Mouse (Mus musculus) forebrain, embryonic 14.5 days (tissue): Measurements from ENCODE around the gene Muc5ac. TPM values are rescaled to one million over a fixed set of nuclear protein-coding genes. Genes with fewer than 3 reads are reported as not detected.
"Not testable (repeated sequence)": the region's sequence is repeated elsewhere in the genome, so short reads cannot be mapped to it uniquely, and the experiment has no call there.

Source experiments
- ATAC-seq: fragments of 200-750 bp; cut with Nextera tagmentation; 2 replicates; pipeline ENCODE4 v1.8.0; 2017; ENCODE audit warnings: mild to moderate bottlenecking, moderate library complexity
- DNase-seq: peaks from one replicate; pipeline ENCODE4 v3.0.0-alpha.2; 2015; ENCODE audit warnings: low spot score
- H3K27ac ChIP-seq: fragments of 300-500 bp; sonication (generic); 2 replicates; pipeline ENCODE4 v1.5.1; 2014; ENCODE audit warnings: low read depth, mild to moderate bottlenecking, control low read depth, low read length, moderate library complexity
- H3K27me3 ChIP-seq: fragments of 300-500 bp; sonication (generic); replicated peaks from 2 replicates; pipeline ENCODE4 v1.6.1; 2014; ENCODE audit warnings: low read length, control low read depth, mixed read lengths; ENCODE audit not compliant: control insufficient read depth, insufficient read depth
- H3K36me3 ChIP-seq: fragments of 300-500 bp; sonication (generic); 2 replicates; pipeline ENCODE4 v1.6.1; 2014; ENCODE audit warnings: low read length, control low read depth; ENCODE audit not compliant: control insufficient read depth, insufficient read depth
- H3K4me1 ChIP-seq: fragments of 300-500 bp; sonication (generic); 2 replicates; pipeline ENCODE4 v1.6.1; 2014; ENCODE audit warnings: antibody characterized with exemption, low read length, control low read depth; ENCODE audit not compliant: control insufficient read depth, insufficient read depth
- H3K4me2 ChIP-seq: fragments of 300-500 bp; sonication (generic); 2 replicates; pipeline ENCODE4 v1.6.1; 2014; ENCODE audit warnings: mild to moderate bottlenecking, control low read depth, low read length
- H3K4me3 ChIP-seq: fragments of 300-500 bp; sonication (generic); 2 replicates; pipeline ENCODE4 v1.5.1; 2014; ENCODE audit warnings: low read depth, low read length, control low read depth
- H3K9ac ChIP-seq: fragments of 300-500 bp; sonication (generic); 2 replicates; pipeline ENCODE4 v1.6.1; 2014; ENCODE audit warnings: mild to moderate bottlenecking, low read length, control low read depth, moderate library complexity
- H3K9me3 ChIP-seq: fragments of 300-500 bp; sonication (generic); replicated peaks from 2 replicates; pipeline ENCODE4 v1.6.1; 2016; ENCODE audit warnings: low read length, control low read depth, mixed read lengths; ENCODE audit not compliant: control insufficient read depth
- WGBS: fragments of 180-500 bp; shearing (Covaris S2); extraction: QIAGEN DNeasy Blood & Tissue Kit; methylation state at CpG from one replicate; pipeline ENCODE4 v1.1.7; 2014; 5-methylcytosine and 5-hydroxymethylcytosine counted together
- polyA plus RNA-seq: library from polyadenylated mRNA; unstranded; fragments of >200 nt; fragmentation: Nextera tagmentation; extraction: Ambion mirVana; gene quantifications from 2 replicates; pipeline ENCODE4 v1.2.1, GENCODE M21; 2014

The Muc5ac gene
- polyA plus RNA-seq, 1 experiment from 2014 or later, result not detected

DNA sequence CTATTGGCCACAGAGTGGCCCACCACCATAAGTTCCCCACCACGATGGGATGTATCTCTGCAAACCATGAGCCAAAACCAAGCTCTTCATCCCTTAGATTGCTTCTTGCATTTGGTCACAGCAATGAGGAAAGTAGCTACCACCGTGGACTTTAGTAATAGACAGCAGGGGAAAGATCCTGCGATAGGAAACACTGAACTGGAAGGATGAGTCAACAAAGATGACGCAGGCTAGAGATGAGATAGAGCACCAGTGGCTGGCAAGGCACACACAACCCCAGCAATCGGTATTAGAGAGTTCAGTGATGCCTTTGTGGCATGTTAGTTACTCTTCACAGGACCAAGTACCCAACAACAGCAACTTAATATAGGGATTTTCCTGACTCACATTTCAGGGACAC lies 12.6 kb upstream of the Muc5ac start:
- ATAC-seq (no peak), DNase-seq (no peak)
- Histone ChIP-seq H3K4me3 (no peak overlapping the region), H3K9me3 (no peaks in the 10 kb centered on the region), H3K4me2 (no peak overlapping the region), H3K4me1 (peaks cover 3% of the 10 kb centered on the region; the same call in 1 of the 2 replicates), H3K36me3 (no peaks in the 10 kb centered on the region), H3K9ac (no peak overlapping the region), H3K27ac (no peak overlapping the region), H3K27me3 (no peaks in the 10 kb centered on the region)
- 92% methylated on average over 5 of the region's 5 CpGs for WGBS

DNA sequence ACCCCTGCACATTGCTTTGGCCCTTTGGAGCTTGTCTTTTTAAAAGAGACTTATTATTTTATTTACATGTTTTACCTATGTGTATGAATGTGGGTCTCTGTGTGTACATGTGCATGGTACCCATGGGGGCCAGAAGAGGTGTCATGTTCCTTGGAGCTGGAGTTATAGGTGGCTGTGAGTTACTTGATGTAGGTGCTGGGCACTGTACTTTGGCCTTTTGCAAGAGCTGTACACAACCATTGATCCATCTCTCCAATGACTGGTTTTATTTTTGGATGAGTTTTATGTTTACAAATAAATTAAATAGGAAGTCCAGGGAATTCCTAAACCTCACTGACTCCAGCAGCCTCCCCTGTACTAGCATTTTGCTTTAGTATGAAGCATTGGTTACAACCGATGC lies 5.5 kb downstream of the Muc5ac start:
- Histone ChIP-seq H3K4me2 (no peak overlapping the region), H3K27me3 (no peaks in the 10 kb centered on the region), H3K4me3 (no peak overlapping the region), H3K36me3 (no peaks in the 10 kb centered on the region), H3K4me1 (no peaks in the 10 kb centered on the region), H3K9ac (no peak overlapping the region), H3K9me3 (no peaks in the 10 kb centered on the region), H3K27ac (no peak overlapping the region)
- no peak for DNase-seq
- no peak for ATAC-seq
- WGBS, result 94% methylated on average over 1 of the region's 1 CpGs

GRCm38 (mm10) chr7:141803206-141803605 lies 14.4 kb downstream of the Muc5ac start:
- WGBS, result 84% methylated on average over 7 of the region's 7 CpGs
- no peaks in the 10 kb centered on the region for H3K27me3 ChIP-seq

DNA sequence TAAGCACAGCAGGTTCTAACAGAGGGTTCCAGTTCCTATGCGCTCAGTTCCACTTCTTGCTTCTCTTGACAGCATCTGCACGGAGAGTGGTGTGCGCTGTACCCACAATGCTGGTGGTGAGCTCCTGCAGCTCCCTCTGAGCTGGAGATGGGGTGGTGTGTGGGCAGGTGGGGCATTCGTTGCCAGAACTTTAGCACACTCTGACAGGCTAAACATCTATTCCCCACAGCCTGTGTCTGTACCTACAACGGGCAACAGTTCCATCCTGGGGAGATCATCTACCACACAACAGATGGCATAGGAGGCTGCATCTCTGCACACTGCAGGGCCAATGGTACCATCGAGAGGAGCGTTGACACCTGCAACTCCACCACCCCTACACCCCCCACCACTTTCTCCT lies 16.6 kb downstream of the Muc5ac start:
- no peak for DNase-seq
- WGBS, result 87% methylated on average over 7 of the region's 7 CpGs
- Histone ChIP-seq H3K36me3 (no peaks in the 10 kb centered on the region), H3K27me3 (no peaks in the 10 kb centered on the region), H3K27ac (no peak overlapping the region), H3K4me1 (no peaks in the 10 kb centered on the region), H3K9me3 (no peaks in the 10 kb centered on the region), H3K4me2 (no peak overlapping the region), H3K9ac (no peak overlapping the region), H3K4me3 (no peak overlapping the region)
- ATAC-seq, result no peak

More at GRCm38 (mm10) chr7:141803206-141803605, 14.4 kb downstream of the Muc5ac start:
- Histone ChIP-seq H3K27ac (no peak overlapping the region), H3K4me1 (no peaks in the 10 kb centered on the region), H3K4me3 (no peak overlapping the region), H3K36me3 (no peaks in the 10 kb centered on the region), H3K9me3 (no peaks in the 10 kb centered on the region), H3K9ac (no peak overlapping the region), H3K4me2 (no peak overlapping the region)
- ATAC-seq (no peak), DNase-seq (no peak)

- not testable (repeated sequence) for ATAC-seq, H3K9ac ChIP-seq, DNase-seq, H3K4me2 ChIP-seq, H3K27ac ChIP-seq, H3K36me3 ChIP-seq, H3K9me3 ChIP-seq, H3K27me3 ChIP-seq, H3K4me3 ChIP-seq, H3K4me1 ChIP-seq
- WGBS, result no CpG with 5 or more reads among the region's 4 CpGs
Observed at GRCm38 (mm10) chr7:141807823-141808222, 19.1 kb downstream of the Muc5ac start.

DNA sequence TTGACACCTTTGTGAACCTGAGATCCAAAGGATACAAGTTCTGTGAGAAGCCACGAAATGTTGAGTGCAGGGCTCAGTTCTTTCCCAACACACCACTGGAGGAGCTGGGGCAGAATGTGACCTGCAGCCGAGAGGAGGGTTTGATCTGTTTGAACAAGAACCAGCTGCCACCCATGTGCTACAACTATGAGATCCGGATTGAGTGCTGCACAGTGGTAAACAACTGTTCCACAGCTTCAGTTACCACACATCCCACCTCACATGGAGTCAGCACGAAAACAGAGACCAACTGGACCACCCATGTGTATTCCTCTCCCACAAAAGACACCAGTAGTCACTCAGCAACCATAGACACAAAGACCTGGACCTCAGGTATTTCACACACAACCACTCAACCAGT lies 21.2 kb downstream of the Muc5ac start:
- not testable (repeated sequence) for H3K4me1 ChIP-seq, H3K9me3 ChIP-seq, H3K27ac ChIP-seq, DNase-seq, H3K27me3 ChIP-seq, H3K4me3 ChIP-seq, ATAC-seq, H3K4me2 ChIP-seq, H3K9ac ChIP-seq, H3K36me3 ChIP-seq
- WGBS, result no CpG with 5 or more reads among the region's 4 CpGs

- H3K27me3 ChIP-seq, result no peaks in the 10 kb centered on the region
- H3K9me3 ChIP-seq, result no peaks in the 10 kb centered on the region
- no peak overlapping the region for H3K9ac ChIP-seq
- no peak overlapping the region for H3K4me3 ChIP-seq
- H3K27ac ChIP-seq, result no peak overlapping the region
- H3K36me3 ChIP-seq, result no peaks in the 10 kb centered on the region
- H3K4me2 ChIP-seq, result no peak overlapping the region
- WGBS, result 80% methylated on average over 4 of the region's 4 CpGs
- H3K4me1 ChIP-seq, result peaks cover 5% of the 10 kb centered on the region
- ATAC-seq, result no peak
- no peak for DNase-seq
Observed at GRCm38 (mm10) chr7:141813321-141813720, 24.5 kb downstream of the Muc5ac start.

- ATAC-seq, result no peak
- H3K27me3 ChIP-seq, result no peaks in the 10 kb centered on the region
- H3K9me3 ChIP-seq, result no peaks in the 10 kb centered on the region
- H3K27ac ChIP-seq, result no peak overlapping the region
- 74% methylated on average over 4 of the region's 4 CpGs for WGBS
- no peaks in the 10 kb centered on the region for H3K36me3 ChIP-seq
- DNase-seq, result no peak
- H3K9ac ChIP-seq, result no peak overlapping the region
- H3K4me3 ChIP-seq, result no peak overlapping the region
- no peak overlapping the region for H3K4me2 ChIP-seq
- peaks cover 5% of the 10 kb centered on the region for H3K4me1 ChIP-seq
Observed at GRCm38 (mm10) chr7:141815361-141815760, 26.6 kb downstream of the Muc5ac start.

DNA sequence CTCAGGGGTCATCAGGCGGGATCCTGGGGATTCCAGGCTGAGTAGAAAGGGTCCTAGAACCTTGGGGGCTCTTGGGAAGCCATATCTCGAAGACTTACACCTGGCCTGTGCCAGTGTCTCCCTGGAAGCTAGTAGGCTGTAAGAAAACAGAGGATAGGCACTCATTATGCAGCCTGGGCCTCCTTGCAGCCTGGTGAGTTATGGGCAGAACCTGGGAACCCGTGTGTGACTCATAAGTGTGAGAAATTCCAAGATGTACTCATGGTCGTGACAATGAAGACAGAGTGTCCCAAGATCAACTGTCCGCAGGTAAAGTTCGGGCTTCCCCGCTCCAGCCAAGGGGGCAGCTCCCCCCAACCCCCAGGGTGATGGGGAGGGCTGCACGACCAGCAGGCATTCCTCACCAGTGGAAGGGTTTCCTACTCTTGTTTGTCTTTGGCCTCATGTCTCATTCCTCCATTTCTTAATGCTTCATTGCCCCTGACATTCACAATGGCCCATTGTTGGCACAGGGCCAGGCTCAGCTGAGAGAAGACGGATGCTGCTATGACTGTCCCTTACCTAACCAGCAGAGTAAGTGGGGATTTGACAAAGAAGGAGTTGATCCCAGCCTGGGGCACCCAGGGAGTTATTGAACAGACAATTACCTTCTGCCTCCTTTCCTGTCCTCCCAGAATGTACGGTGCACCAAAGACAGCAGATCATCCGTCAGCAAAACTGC lies 28.7 kb downstream of the Muc5ac start:
- 51% methylated on average over 11 of the region's 11 CpGs for WGBS
- Histone ChIP-seq H3K9ac (no peak overlapping the region), H3K4me2 (no peak overlapping the region), H3K4me3 (no peak overlapping the region), H3K27me3 (no peaks in the 10 kb centered on the region), H3K4me1 (peaks cover 5% of the 10 kb centered on the region), H3K36me3 (no peaks in the 10 kb centered on the region), H3K27ac (no peak overlapping the region), H3K9me3 (no peaks in the 10 kb centered on the region)
- ATAC-seq, result no peak
- peak; percentile 44 for DNase-seq
